Mouse (Mus musculus): ENCODE data around the gene Grb10.

Grb10 gene

GRCm38 (mm10) chr11:11945766-11946165, 92.7 kb downstream of the Grb10 start:
- DNase-seq (ENCODE audit: low spot score): no peak

GRCm38 (mm10) chr11:11944814-11945213, 93.7 kb downstream of the Grb10 start:
- DNase-seq (ENCODE audit: low spot score): no peak

GRCm38 (mm10) chr11:11944082-11944349, 94.5 kb downstream of the Grb10 start:
- no peak for DNase-seq (ENCODE audit: low spot score)

DNA sequence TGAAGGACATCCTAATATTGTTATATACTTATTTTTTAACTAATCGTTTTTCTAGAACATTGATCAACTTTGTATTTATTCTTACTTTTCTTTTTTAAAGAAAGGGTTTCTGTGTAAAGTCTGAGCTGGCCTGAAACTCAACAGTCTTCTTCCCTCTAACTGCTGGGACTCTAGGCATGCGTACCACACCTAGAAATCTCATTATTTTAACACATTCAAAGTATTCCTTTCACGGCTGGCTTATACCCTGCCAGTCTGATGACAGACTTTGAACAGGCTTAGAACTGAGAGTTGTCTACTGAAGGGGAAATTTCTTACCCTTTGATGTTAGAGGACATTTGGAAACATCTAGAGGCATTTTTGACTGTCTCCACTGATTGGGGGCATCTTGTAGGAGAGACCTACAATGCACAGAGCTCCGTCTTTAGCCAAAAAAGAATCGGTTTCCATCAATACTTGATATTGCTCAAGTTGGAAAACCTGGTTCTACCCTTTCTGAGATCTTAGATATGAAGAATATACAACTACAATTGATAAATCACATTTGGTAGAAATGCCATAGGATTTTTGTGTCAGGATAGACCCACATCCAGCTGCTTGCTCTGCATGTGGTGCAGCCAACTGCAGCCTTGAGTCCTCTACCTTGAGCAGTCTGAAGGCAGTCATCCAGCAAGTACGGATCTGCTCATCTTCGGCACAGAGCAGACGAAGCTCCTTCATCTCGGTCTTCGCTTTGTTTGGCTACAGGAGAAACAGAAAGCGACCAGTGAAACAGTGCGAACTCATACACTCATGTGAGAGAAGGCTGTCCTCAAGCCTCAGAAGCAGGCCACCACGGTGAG, 95.0 kb downstream of the Grb10 start:
- no peak for DNase-seq (ENCODE audit: low spot score)

DNA sequence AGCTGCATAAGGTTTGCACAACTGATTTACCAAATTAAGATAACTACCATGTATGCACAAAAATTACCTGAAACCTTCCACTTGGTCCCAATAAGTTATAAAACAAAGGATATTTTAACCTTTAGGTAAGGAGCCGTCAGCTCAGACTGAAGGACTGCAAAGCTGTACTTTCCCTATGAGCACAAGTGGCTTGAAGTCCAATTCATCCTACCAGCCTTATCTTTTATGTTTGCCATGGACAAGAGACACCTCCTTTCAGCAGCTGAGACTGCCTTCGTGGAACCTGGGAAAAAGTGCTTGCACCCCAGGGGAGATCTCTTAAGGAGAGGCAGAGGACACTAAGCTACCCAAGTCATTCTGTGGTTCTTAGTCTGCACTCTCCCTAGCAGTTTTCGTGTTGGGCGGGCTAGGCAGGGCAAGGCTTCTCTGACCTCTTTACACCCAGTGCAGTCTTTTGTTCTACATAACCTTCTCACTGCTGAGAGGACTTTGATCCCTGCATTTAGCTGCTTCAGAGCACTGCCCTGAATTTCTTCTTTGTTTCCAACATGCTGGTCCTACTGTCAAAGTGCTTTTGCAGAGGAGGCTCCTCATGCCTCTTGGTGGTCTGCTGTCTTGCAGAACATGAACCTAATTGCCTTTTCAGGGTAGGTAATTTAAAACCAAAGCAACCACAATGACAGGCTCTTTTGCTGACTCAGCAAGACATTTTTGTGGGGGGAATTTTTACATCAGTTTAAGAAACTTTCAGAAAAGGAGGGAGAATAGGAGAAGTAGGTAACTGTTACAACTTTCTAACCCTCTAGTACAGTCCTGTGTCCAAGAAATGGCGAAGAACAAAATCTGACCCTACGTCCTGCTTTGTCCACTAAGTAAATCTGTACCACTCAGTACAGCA, 95.9 kb downstream of the Grb10 start:
- no peak for DNase-seq (ENCODE audit: low spot score)

- no peak for DNase-seq (ENCODE audit: low spot score)
Observed at GRCm38 (mm10) chr11:11940833-11941681, 97.4 kb downstream of the Grb10 start.

GRCm38 (mm10) chr11:11939611-11940010, 98.9 kb downstream of the Grb10 start:
- DNase-seq (ENCODE audit: low spot score): no peak

- DNase-seq (ENCODE audit: low spot score): no peak
Observed at GRCm38 (mm10) chr11:11938591-11938990, 99.9 kb downstream of the Grb10 start.

GRCm38 (mm10) chr11:11937340-11938030, 101.0 kb downstream of the Grb10 start:
- no peak for DNase-seq (ENCODE audit: low spot score)

- no peak for DNase-seq (ENCODE audit: low spot score)
Observed at GRCm38 (mm10) chr11:11934808-11935207, 103.7 kb downstream of the Grb10 start.

GRCm38 (mm10) chr11:11932102-11932789, 106.2 kb downstream of the Grb10 start:
- DNase-seq (ENCODE audit: low spot score): no peak

DNA sequence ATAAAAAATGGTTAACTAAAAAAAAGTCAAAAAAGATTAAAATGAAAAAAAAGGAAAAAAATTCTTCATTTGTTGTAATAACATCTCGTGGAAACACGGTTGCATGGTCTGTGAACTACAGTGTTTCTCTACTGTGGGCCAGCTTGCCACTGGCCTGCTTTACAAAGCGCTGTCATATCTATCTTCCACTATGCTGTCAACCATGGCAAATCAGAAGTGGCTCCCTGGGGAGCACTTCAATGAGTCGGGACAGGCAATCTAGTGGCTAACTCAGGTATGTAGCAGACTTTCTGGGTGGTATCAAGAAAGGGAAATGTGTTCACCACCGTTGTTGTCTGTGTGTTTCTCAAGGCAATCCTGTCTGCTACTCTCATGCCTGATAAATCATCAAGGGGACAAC, 106.8 kb downstream of the Grb10 start:
- no peak for DNase-seq (ENCODE audit: low spot score)

DNA sequence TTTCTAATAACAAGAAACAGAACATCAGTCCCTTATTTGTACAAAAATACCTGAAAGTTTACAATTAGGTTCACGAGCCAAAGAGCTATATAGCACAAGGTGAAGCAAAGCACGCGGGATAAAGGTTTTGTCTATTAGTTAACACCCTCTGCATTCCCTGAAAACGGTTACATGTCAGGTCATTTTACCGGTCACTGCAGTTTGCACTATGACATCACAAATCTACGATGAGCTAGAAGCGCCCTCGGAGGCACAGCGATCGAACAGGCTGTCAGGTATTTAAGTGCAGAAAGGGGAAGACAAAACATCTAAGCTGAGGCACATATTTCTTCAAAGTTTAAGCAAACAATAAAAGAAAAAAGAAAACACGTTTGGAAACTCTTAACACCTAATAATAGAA, 108.0 kb downstream of the Grb10 start:
- DNase-seq (ENCODE audit: low spot score): no peak

GRCm38 (mm10) chr11:11929059-11929458, 109.4 kb downstream of the Grb10 start:
- no peak for DNase-seq (ENCODE audit: low spot score)

DNA sequence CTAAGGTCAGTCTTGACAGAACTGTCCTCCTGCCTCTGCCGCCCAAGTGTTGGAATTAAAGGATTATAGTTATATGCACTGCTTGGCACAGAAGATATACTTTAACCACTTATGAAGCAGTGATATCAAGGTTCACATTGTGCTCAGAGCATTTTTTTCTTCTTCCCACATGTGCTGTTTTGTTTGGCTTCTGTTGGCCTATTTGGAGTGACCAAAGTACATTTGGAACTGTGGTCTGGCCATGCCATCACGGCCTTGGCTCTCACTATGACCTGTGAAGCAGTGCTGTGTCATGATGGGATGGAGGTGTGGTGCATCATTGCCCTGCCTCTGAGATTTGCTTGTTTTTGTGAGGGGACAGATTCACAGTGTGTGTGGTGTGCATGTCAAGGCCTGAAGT, 109.9 kb downstream of the Grb10 start:
- DNase-seq (ENCODE audit: low spot score): no peak

GRCm38 (mm10) chr11:11923900-11924299, 114.6 kb downstream of the Grb10 start:
- no peak for DNase-seq (ENCODE audit: low spot score)

DNA sequence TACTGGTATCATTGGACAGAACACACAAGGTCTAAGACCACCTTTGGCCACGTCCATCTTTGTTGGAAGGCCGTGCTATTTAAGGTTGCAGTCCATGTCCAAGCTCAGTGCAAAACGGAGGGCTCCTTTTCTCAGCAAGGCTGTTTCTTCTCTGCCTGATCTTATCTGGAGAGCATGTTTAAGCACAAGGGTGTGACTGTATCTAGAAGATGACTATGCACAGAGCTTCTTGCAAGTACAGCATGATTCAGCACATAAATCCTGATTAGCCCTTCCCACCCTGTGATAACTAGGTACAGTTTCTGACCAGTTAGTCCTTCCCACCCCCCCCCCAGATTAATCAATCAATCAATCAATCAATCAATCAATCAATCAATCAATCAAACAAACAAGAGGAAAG, 115.1 kb downstream of the Grb10 start:
- DNase-seq (ENCODE audit: low spot score): no peak

- no peak for DNase-seq (ENCODE audit: low spot score)
Observed at GRCm38 (mm10) chr11:11922106-11922505, 116.4 kb downstream of the Grb10 start.

GRCm38 (mm10) chr11:11907703-11908413, 130.6 kb downstream of the Grb10 start:
- DNase-seq (ENCODE audit: low spot score): no peak

DNA sequence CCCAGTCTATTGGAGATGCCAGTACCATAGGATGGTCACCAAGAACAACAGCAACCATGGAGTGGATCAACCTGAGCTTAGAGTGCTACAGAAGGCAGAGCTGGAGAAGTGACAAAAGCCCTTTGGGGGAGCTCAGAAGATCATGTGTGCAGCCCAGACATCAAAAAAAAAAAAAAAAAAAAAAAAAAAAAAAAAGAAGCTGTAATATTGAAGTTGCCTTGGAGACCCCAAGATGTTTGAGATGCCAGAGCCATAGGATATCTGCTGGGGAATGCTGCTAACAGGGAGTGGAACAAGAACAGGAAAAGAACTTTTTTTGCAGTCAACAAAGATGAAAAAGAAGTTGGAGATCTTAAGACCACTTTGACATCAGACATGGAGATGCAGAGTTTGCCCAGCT, 133.0 kb downstream of the Grb10 start:
- DNase-seq (ENCODE audit: low spot score): no peak

DNA sequence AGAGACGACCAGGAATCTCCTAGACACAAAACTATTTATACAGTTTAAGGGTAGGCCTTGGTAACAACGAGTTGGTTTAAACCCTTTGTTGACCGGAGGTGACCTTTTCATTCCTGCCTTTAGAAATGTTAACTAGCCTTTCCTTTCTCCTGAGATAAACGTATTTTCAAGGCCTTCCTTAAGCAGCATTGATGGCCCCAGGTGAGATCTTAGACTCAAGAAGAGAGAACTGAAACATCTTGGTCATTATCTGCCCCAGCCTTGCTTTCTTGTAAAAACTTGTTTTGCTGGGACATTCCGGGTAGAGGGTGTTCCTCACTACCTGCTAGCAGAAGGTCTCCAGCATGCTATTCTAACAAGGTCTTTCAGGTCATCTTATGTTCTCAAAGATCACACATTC, 133.5 kb downstream of the Grb10 start:
- DNase-seq (ENCODE audit: low spot score): no peak
